Mouse (Mus musculus) lung, embryonic 16.5 days (tissue): Measurements from ENCODE around the gene Ahsg. TPM values are rescaled to one million over a fixed set of nuclear protein-coding genes. Genes with fewer than 3 reads are reported as not detected.
"Not testable (repeated sequence)": the region's sequence is repeated elsewhere in the genome, so short reads cannot be mapped to it uniquely, and the experiment has no call there.

Source experiments
- ATAC-seq: fragments of 200-750 bp; cut with Nextera tagmentation; 2 replicates; pipeline ENCODE4 v1.8.0; 2017; ENCODE audit warnings: low read depth, mild to moderate bottlenecking, moderate library complexity
- H3K27ac ChIP-seq: fragments of 300-500 bp; sonication (generic); 2 replicates; pipeline ENCODE4 v1.5.1; 2014; ENCODE audit warnings: mild to moderate bottlenecking, control low read depth, low read length
- H3K27me3 ChIP-seq: fragments of 300-500 bp; sonication (generic); 2 replicates; pipeline ENCODE4 v1.6.1; 2014; ENCODE audit warnings: low read depth, low read length, mixed read lengths; ENCODE audit not compliant: control insufficient read depth, insufficient read depth
- H3K36me3 ChIP-seq: fragments of 300-500 bp; sonication (generic); 2 replicates; pipeline ENCODE4 v1.6.1; 2014; ENCODE audit warnings: low read length; ENCODE audit not compliant: control insufficient read depth, insufficient read depth
- H3K4me1 ChIP-seq: fragments of 300-500 bp; sonication (generic); replicated peaks from 2 replicates; pipeline ENCODE4 v1.6.1; 2014; ENCODE audit warnings: low read length, mixed read lengths; ENCODE audit not compliant: control insufficient read depth, insufficient read depth
- H3K4me2 ChIP-seq: fragments of 300-500 bp; sonication (generic); 2 replicates; pipeline ENCODE4 v1.6.1; 2014; ENCODE audit warnings: low read depth, low read length, control low read depth
- H3K4me3 ChIP-seq: fragments of 300-500 bp; sonication (generic); 2 replicates; pipeline ENCODE4 v1.5.1; 2014; ENCODE audit warnings: mild to moderate bottlenecking, low read length, control low read depth
- H3K9ac ChIP-seq: fragments of 300-500 bp; sonication (generic); 2 replicates; pipeline ENCODE4 v1.6.1; 2014; ENCODE audit warnings: low read length, control low read depth
- H3K9me3 ChIP-seq: fragments of 300-500 bp; sonication (generic); 2 replicates; pipeline ENCODE4 v1.6.1; 2016; ENCODE audit warnings: low read length; ENCODE audit not compliant: control insufficient read depth
- WGBS: fragments of 180-500 bp; shearing (Covaris S2); extraction: QIAGEN DNeasy Blood & Tissue Kit; methylation state at CpG from one replicate; pipeline ENCODE4 v1.1.7; 2014; 5-methylcytosine and 5-hydroxymethylcytosine counted together
- polyA plus RNA-seq: library from polyadenylated mRNA; unstranded; fragments of >200 nt; fragmentation: Nextera tagmentation; extraction: Ambion mirVana; gene quantifications from 2 replicates; pipeline ENCODE4 v1.2.1, GENCODE M21; 2015

The Ahsg gene
- polyA plus RNA-seq, 1 experiment from 2014 or later = 8.9 TPM

GRCm38 (mm10) chr16:22922433-22922832, 31.4 kb downstream of the Ahsg start:
- no peak for ATAC-seq
- no peaks in the 10 kb centered on the region for H3K4me1 ChIP-seq
- WGBS = 73% methylated on average over 4 of the region's 4 CpGs

DNA sequence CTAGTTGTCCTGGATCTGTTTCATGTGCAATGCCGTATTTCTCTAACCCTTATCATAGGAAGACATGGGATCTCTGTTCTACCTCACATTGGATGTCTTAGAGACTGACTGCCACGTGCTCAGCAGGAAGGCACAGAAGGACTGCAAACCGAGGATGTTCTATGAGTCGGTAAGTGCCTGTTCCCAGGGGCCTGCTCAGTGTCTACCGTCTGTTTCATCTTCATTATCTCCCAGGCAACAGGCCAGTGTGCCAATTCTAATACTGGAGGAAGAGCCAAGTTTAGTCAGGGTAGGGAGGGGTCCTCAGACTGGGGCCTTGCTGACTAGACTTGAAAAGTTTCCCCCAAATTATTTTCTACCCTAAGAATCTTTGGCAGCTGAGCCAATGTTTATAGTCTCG, 38.5 kb downstream of the Ahsg start:
- H3K4me3 ChIP-seq = no peak overlapping the region
- H3K9ac ChIP-seq = no peak overlapping the region
- H3K27me3 ChIP-seq = no peaks in the 10 kb centered on the region
- no peaks in the 10 kb centered on the region for H3K36me3 ChIP-seq
- 67% methylated on average over 6 of the region's 6 CpGs for WGBS
- no peaks in the 10 kb centered on the region for H3K4me1 ChIP-seq
- H3K4me2 ChIP-seq = no peak overlapping the region
- H3K27ac ChIP-seq = no peak overlapping the region
- no peak for ATAC-seq
- H3K9me3 ChIP-seq = no peaks in the 10 kb centered on the region

More at GRCm38 (mm10) chr16:22922433-22922832, 31.4 kb downstream of the Ahsg start:
- H3K9ac ChIP-seq = no peak overlapping the region
- H3K36me3 ChIP-seq = no peaks in the 10 kb centered on the region
- no peak overlapping the region for H3K4me2 ChIP-seq
- H3K27me3 ChIP-seq = no peaks in the 10 kb centered on the region
- H3K4me3 ChIP-seq = no peak overlapping the region
- no peaks in the 10 kb centered on the region for H3K9me3 ChIP-seq
- no peak overlapping the region for H3K27ac ChIP-seq

GRCm38 (mm10) chr16:22931431-22932200, 40.5 kb downstream of the Ahsg start:
- no peaks in the 10 kb centered on the region for H3K36me3 ChIP-seq
- H3K4me1 ChIP-seq = no peaks in the 10 kb centered on the region
- no peak for ATAC-seq
- no peak overlapping the region for H3K9ac ChIP-seq
- H3K4me2 ChIP-seq = no peak overlapping the region
- no peaks in the 10 kb centered on the region for H3K27me3 ChIP-seq
- H3K27ac ChIP-seq = no peak overlapping the region
- WGBS = 79% methylated on average over 11 of the region's 11 CpGs
- H3K9me3 ChIP-seq = no peaks in the 10 kb centered on the region
- H3K4me3 ChIP-seq = no peak overlapping the region

- H3K27ac ChIP-seq = no peak overlapping the region
- no peak overlapping the region for H3K9ac ChIP-seq
- H3K4me2 ChIP-seq = no peak overlapping the region
- 87% methylated on average over 12 of the region's 12 CpGs for WGBS
- ATAC-seq = no peak
- H3K9me3 ChIP-seq = no peaks in the 10 kb centered on the region
- no peaks in the 10 kb centered on the region for H3K4me1 ChIP-seq
- H3K27me3 ChIP-seq = no peaks in the 10 kb centered on the region
- H3K36me3 ChIP-seq = no peaks in the 10 kb centered on the region
- no peak overlapping the region for H3K4me3 ChIP-seq
Measured at GRCm38 (mm10) chr16:22937631-22938030, 46.6 kb downstream of the Ahsg start.

GRCm38 (mm10) chr16:22938541-22938940, 47.5 kb downstream of the Ahsg start:
- no peaks in the 10 kb centered on the region for H3K9me3 ChIP-seq
- no peak overlapping the region for H3K4me3 ChIP-seq
- H3K27me3 ChIP-seq = no peaks in the 10 kb centered on the region
- ATAC-seq = no peak
- WGBS = 55% methylated on average over 2 of the region's 2 CpGs
- no peaks in the 10 kb centered on the region for H3K36me3 ChIP-seq
- H3K4me2 ChIP-seq = no peak overlapping the region
- H3K9ac ChIP-seq = no peak overlapping the region
- no peaks in the 10 kb centered on the region for H3K4me1 ChIP-seq
- H3K27ac ChIP-seq = no peak overlapping the region

DNA sequence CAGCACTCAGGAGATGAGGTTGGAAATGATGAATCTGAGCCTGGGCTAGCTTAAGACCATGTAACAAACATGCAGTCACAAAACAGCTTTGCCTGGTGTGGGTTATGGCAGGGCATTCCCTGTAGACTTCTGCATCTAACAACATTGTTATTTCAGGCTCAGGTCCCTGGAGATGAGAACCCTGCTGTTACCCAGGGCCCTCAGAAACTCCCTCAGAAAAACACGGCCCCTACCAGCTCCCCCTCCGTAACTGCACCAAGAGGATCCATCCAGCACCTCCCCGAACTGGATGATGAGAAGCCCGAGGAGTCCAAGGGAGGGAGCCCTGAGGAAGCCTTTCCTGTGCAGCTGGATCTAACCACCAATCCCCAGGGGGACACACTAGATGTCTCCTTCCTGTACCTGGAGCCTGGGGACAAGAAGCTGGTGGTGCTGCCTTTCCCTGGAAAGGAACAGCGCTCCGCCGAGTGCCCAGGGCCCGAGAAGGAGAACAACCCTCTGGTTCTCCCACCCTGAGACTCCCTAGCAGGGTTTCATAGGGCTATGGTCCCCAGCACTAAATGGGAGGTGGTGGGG, 48.1 kb downstream of the Ahsg start:
- no peaks in the 10 kb centered on the region for H3K27me3 ChIP-seq
- no peaks in the 10 kb centered on the region for H3K9me3 ChIP-seq
- no peak overlapping the region for H3K27ac ChIP-seq
- ATAC-seq = no peak
- H3K9ac ChIP-seq = no peak overlapping the region
- no peaks in the 10 kb centered on the region for H3K36me3 ChIP-seq
- no peak overlapping the region for H3K4me3 ChIP-seq
- H3K4me2 ChIP-seq = no peak overlapping the region
- H3K4me1 ChIP-seq = no peaks in the 10 kb centered on the region
- 68% methylated on average over 8 of the region's 8 CpGs for WGBS

DNA sequence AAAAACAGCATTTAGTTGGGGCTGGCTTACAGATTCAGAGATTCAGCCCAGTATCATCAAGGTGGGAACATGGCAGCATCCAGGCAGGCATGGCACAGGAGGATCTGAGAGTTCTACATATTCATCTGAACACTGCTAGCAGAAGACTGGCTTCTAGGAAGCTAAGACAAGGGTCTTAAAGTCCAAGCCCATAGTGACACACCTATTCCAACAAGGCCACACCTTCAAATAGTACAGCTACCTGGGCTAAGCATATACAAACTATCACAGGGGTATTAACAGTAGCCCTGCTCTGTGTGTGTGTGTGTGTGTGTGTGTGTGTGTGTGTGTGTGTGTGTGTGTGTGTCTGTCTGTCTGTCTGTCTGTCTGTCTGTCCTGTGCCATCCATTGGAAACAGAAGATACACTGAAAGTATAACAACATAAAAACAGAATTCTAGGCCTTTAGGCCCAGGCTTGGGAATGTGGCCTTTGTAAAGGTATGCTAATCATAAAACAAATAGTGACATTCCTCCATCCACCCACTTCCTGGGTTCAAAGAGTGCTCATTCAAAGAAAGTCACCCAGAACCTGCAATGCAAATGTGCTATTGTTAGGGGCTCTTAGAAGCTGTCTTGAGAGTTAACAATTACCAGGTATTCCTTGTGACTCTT, 50.9 kb downstream of the Ahsg start:
- H3K9me3 ChIP-seq, H3K4me2 ChIP-seq, H3K9ac ChIP-seq, ATAC-seq, H3K4me3 ChIP-seq, H3K27ac ChIP-seq, H3K27me3 ChIP-seq, H3K4me1 ChIP-seq, H3K36me3 ChIP-seq: not testable (repeated sequence)

DNA sequence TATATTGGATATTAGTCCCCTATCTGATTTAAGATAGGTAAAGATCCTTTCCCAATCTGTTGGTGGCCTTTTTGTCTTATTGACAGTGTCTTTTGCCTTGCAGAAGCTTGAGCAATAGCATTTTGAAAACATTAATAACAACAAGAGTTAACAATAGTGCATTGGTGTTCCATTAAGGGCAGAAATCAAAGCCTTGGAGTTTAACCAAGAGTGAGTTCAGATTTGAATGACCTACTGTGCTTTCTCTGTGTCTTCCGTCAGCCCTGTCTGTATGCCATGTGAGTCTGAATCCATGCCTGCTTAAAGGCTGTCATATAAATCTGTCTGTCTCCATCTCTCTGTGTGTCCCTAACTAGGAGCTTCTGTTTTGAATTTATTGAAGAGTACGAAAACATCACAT, 56.3 kb downstream of the Ahsg start:
- no peak overlapping the region for H3K27ac ChIP-seq
- no peak overlapping the region for H3K4me3 ChIP-seq
- no peaks in the 10 kb centered on the region for H3K36me3 ChIP-seq
- ATAC-seq = no peak
- H3K9me3 ChIP-seq = no peaks in the 10 kb centered on the region
- no peaks in the 10 kb centered on the region for H3K4me1 ChIP-seq
- H3K4me2 ChIP-seq = no peak overlapping the region
- H3K9ac ChIP-seq = no peak overlapping the region
- WGBS = 81% methylated on average over 2 of the region's 2 CpGs
- H3K27me3 ChIP-seq = no peaks in the 10 kb centered on the region
